Mouse (Mus musculus): ENCODE measurements around the gene Sectm1b. TPM values are rescaled to one million over a fixed set of nuclear protein-coding genes. Genes with fewer than 3 reads are reported as not detected.

Sectm1b gene
- polyA plus RNA-seq, 1 experiment: not detected

DNA sequence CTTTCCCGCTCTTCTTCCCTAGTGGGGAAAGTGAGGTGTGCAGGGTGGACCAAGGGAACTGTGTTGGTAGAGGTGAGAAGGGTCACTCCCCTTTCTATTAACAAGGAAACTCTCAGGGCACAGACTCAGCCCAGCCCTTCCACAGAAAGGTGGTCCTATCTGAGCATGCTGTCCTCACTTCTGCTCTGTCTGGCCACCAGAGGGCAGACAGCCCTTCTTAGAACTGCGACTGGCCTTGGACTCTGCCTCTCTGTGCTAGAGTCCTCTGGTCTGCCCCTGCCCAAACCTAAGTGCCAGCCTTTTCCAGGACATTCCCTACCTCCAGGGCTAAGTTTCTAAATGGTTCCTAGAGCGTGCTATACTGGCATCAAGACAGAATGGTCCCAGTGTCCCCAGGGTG, 45.7 kb downstream of the Sectm1b start:
- TF ChIP-seq TAL1 (IDR thresholded peaks at IDR 0.05; ENCODE audit: low read length) (no peak), GATA1 (IDR thresholded peaks at IDR 0.05; ENCODE audit: low read length) (no peak)
- Histone ChIP-seq H3K4me3 (replicated peaks) (no peak overlapping the region), H3K9me3 (ENCODE audit: control insufficient read depth, low read length) (no peaks in the 10 kb centered on the region), H3K27me3 (ENCODE audit: control insufficient read depth) (peaks cover 10% of the 10 kb centered on the region), H3K4me1 (ENCODE audit: control insufficient read depth) (peaks cover 4% of the 10 kb centered on the region; the same call in 1 of the 2 replicates), H3K36me3 (ENCODE audit: control insufficient read depth) (no peaks in the 10 kb centered on the region)

GRCm38 (mm10) chr11:121015472-121015871, 47.9 kb downstream of the Sectm1b start:
- Histone ChIP-seq H3K27me3 (ENCODE audit: control insufficient read depth) (peaks cover 10% of the 10 kb centered on the region), H3K4me1 (ENCODE audit: control insufficient read depth) (peaks cover 4% of the 10 kb centered on the region; the same call in 1 of the 2 replicates), H3K4me3 (replicated peaks) (no peak overlapping the region), H3K9me3 (ENCODE audit: control insufficient read depth, low read length) (no peaks in the 10 kb centered on the region), H3K36me3 (ENCODE audit: control insufficient read depth) (no peaks in the 10 kb centered on the region)
- no peak for TF ChIP-seq GATA1 (IDR thresholded peaks at IDR 0.05; ENCODE audit: low read length)
- TF ChIP-seq TAL1 (IDR thresholded peaks at IDR 0.05; ENCODE audit: low read length): no peak

- no peak overlapping the region for H3K4me3 ChIP-seq (replicated peaks)
- H3K4me1 ChIP-seq (ENCODE audit: control insufficient read depth): peaks cover 6% of the 10 kb centered on the region; the same call in 1 of the 2 replicates
- TF ChIP-seq TAL1 (IDR thresholded peaks at IDR 0.05; ENCODE audit: low read length) (no peak), GATA1 (IDR thresholded peaks at IDR 0.05; ENCODE audit: low read length) (no peak)
- no peaks in the 10 kb centered on the region for H3K9me3 ChIP-seq (ENCODE audit: control insufficient read depth, low read length)
- no peaks in the 10 kb centered on the region for H3K36me3 ChIP-seq (ENCODE audit: control insufficient read depth)
- H3K27me3 ChIP-seq (ENCODE audit: control insufficient read depth): peaks cover 10% of the 10 kb centered on the region
Measured at GRCm38 (mm10) chr11:121014896-121015300, 48.5 kb downstream of the Sectm1b start.

- H3K27me3 ChIP-seq (ENCODE audit: control insufficient read depth): peaks cover 10% of the 10 kb centered on the region
- TF ChIP-seq GATA1 (IDR thresholded peaks at IDR 0.05; ENCODE audit: low read length) (no peak), TAL1 (IDR thresholded peaks at IDR 0.05; ENCODE audit: low read length) (no peak)
Measured at GRCm38 (mm10) chr11:121013656-121014055, 49.7 kb downstream of the Sectm1b start.

GRCm38 (mm10) chr11:121010044-121010755, 53.2 kb downstream of the Sectm1b start:
- H3K27me3 ChIP-seq (ENCODE audit: control insufficient read depth): peaks cover 6% of the 10 kb centered on the region
- no peaks in the 10 kb centered on the region for H3K36me3 ChIP-seq (ENCODE audit: control insufficient read depth)
- H3K9me3 ChIP-seq (ENCODE audit: control insufficient read depth, low read length): no peaks in the 10 kb centered on the region
- no peak for TF ChIP-seq GATA1 (IDR thresholded peaks at IDR 0.05; ENCODE audit: low read length)
- no peak for TF ChIP-seq TAL1 (IDR thresholded peaks at IDR 0.05; ENCODE audit: low read length)
- no peak overlapping the region for H3K4me3 ChIP-seq (replicated peaks)
- H3K4me1 ChIP-seq (ENCODE audit: control insufficient read depth): peaks cover 6% of the 10 kb centered on the region

More at GRCm38 (mm10) chr11:121013656-121014055, 49.7 kb downstream of the Sectm1b start:
- no peak overlapping the region for H3K4me3 ChIP-seq (replicated peaks)
- H3K9me3 ChIP-seq (ENCODE audit: control insufficient read depth, low read length): no peaks in the 10 kb centered on the region
- peaks cover 6% of the 10 kb centered on the region; the same call in 1 of the 2 replicates for H3K4me1 ChIP-seq (ENCODE audit: control insufficient read depth)
- no peaks in the 10 kb centered on the region for H3K36me3 ChIP-seq (ENCODE audit: control insufficient read depth)

GRCm38 (mm10) chr11:121006184-121006583, 57.2 kb downstream of the Sectm1b start:
- Histone ChIP-seq H3K4me3 (replicated peaks) (no peak overlapping the region), H3K9me3 (ENCODE audit: control insufficient read depth, low read length) (no peaks in the 10 kb centered on the region)
- TF ChIP-seq GATA1 (IDR thresholded peaks at IDR 0.05; ENCODE audit: low read length) (no peak), TAL1 (IDR thresholded peaks at IDR 0.05; ENCODE audit: low read length) (no peak)

GRCm38 (mm10) chr11:121004281-121004680, 59.1 kb downstream of the Sectm1b start:
- no peaks in the 10 kb centered on the region for H3K36me3 ChIP-seq (ENCODE audit: control insufficient read depth)
- no peaks in the 10 kb centered on the region; the same call in 1 of the 2 replicates for H3K27me3 ChIP-seq (ENCODE audit: control insufficient read depth)
- H3K9me3 ChIP-seq (ENCODE audit: control insufficient read depth, low read length): no peaks in the 10 kb centered on the region
- no peak for TF ChIP-seq TAL1 (IDR thresholded peaks at IDR 0.05; ENCODE audit: low read length)
- TF ChIP-seq GATA1 (IDR thresholded peaks at IDR 0.05; ENCODE audit: low read length): no peak
- no peak overlapping the region for H3K4me3 ChIP-seq (replicated peaks)
- peaks cover 3% of the 10 kb centered on the region for H3K4me1 ChIP-seq (ENCODE audit: control insufficient read depth)

More at GRCm38 (mm10) chr11:121006184-121006583, 57.2 kb downstream of the Sectm1b start:
- H3K4me1 ChIP-seq (ENCODE audit: control insufficient read depth): peaks cover 5% of the 10 kb centered on the region
- no peaks in the 10 kb centered on the region for H3K36me3 ChIP-seq (ENCODE audit: control insufficient read depth)
- no peaks in the 10 kb centered on the region; the same call in 1 of the 2 replicates for H3K27me3 ChIP-seq (ENCODE audit: control insufficient read depth)

Other genes with a start within 250 kb of the Sectm1b start
- gene Fasn, start 239.0 kb downstream of the Sectm1b start, polyA plus RNA-seq (2012): 4.6 and 5.0 TPM in 2 replicates
- gene Ccdc57, start 130.7 kb downstream of the Sectm1b start, polyA plus RNA-seq (2012): 0.23 and 0.39 TPM in 2 replicates
- gene Slc16a3, start 115.1 kb downstream of the Sectm1b start, polyA plus RNA-seq (2012): 7.3 and 8.2 TPM in 2 replicates
- gene Csnk1d, start 72.2 kb downstream of the Sectm1b start, polyA plus RNA-seq (2012): 10.5 and 11.4 TPM in 2 replicates
- not detected in 2 replicates for gene Cd7, start 24.2 kb downstream of the Sectm1b start, polyA plus RNA-seq (2012)
- gene Sectm1a, start 17.7 kb upstream of the Sectm1b start, polyA plus RNA-seq (2012): not detected in 2 replicates
- gene Tex19.2, start 55.1 kb upstream of the Sectm1b start, polyA plus RNA-seq (2012): not detected in 2 replicates
- not detected in 2 replicates for gene Tex19.1, start 82.6 kb upstream of the Sectm1b start, polyA plus RNA-seq (2012)
- 0.03 TPM in 1 of 2 replicates, not detected in the other for gene Uts2r, start 96.7 kb upstream of the Sectm1b start, polyA plus RNA-seq (2012)
- 0.50 and 0.58 TPM in 2 replicates for gene Hexdc, start 140.9 kb upstream of the Sectm1b start, polyA plus RNA-seq (2012)
- 1.2 and 1.4 TPM in 2 replicates for gene Ogfod3, start 141.1 kb upstream of the Sectm1b start, polyA plus RNA-seq (2012)
- gene Cybc1, start 165.8 kb upstream of the Sectm1b start, polyA plus RNA-seq (2012): 0.68 and 1.4 TPM in 2 replicates
- 5.0 and 6.6 TPM in 2 replicates for gene Narf, start 173.7 kb upstream of the Sectm1b start, polyA plus RNA-seq (2012)
- 1.4 and 2.0 TPM in 2 replicates for gene Foxk2, start 196.4 kb upstream of the Sectm1b start, polyA plus RNA-seq (2012)

Measured in erythroblast, embryonic 14.5 days (primary cell).